9 mouse cellular contexts compared by ENCODE assay signal in the genomic region with DNA sequence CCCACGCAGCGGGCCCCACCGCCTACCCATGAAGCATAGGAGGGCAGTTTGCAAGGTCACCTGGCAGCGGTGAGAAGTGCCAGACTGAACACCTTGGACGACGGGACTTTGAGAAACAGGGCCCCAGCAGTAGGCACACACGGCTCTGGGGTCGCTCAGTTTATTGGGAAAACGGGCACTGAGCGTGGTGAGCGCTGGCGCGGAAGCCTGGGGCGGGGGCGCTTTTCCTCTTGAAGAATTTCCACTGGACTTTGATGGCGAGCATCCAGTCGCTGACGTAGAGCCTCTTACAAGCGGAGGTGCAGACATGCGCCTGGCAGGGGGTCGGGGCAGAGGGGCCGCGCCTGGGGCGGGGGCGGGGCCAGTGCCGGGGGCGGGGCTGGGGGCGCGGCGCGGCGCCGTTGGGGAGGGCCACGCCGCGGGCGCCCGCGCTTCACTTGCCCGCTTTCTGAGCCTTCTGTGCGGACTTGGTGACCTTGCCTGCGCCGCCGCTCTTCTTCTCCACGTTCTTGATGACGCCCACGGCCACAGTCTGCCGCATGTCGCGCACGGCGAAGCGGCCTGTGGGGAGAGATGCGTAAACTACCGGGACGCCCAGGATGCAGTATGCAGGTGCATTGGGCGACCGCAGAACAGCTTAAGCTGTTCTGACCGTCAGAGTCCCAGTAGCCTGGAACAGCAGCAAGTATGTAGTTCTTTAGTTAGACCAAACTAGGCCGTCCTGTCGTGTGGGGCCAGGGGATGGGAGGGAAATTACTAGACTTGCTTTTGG. TPM values are rescaled to one million over a fixed set of nuclear protein-coding genes. Genes with fewer than 3 reads are reported as not detected.
DNase-seq lines count a peak whose midpoint lies in the region; ATAC-seq and TF ChIP-seq lines count a peak whose summit lies in the region.
"Had no signal": no experiment of that assay in that cellular context is flagged by ENCODE, and none has a peak within 500 bp of the region (broad histone marks: within the 10 kb centered on the region; RNA-seq: fewer than 3 reads in every experiment).

No protein-coding gene starts in this region.

- DNase-seq in cerebellum, postnatal 14 days = peak; percentile 65 to 74
- no peak for DNase-seq in cerebellum, adult 11 months
- peak; percentile 84 for DNase-seq in brain, embryonic 14.5 days (ENCODE audit: low read depth)
- DNase-seq in kidney, postnatal 10 days = peak; percentile 76
- peak; percentile 15 to 47 for DNase-seq in lung, postnatal 4 days
- no peak for DNase-seq in testis, postnatal 10 days (ENCODE audit: low spot score)

- H3K27ac ChIP-seq in heart, embryonic 13.5 days (replicated peaks) = no peak overlapping the region
- H3K27ac ChIP-seq in stomach, embryonic 16.5 days (ENCODE audit: low read length) = no peak overlapping the region

- peaks cover 17% of the 10 kb centered on the region for H3K4me1 ChIP-seq in heart, embryonic 13.5 days
- peaks cover 4% of the 10 kb centered on the region; the same call in 1 of the 2 replicates for H3K4me1 ChIP-seq in stomach, embryonic 16.5 days (ENCODE audit: control insufficient read depth, insufficient read depth, low read length)

- H3K4me2 ChIP-seq in heart, embryonic 13.5 days = peak overlapping the region; percentile 74
- peak overlapping the region; percentile 82 for H3K4me2 ChIP-seq in stomach, embryonic 16.5 days (ENCODE audit: low read depth, low read length)

- H3K36me3 ChIP-seq in heart, embryonic 13.5 days = peaks cover 50% of the 10 kb centered on the region
- no peaks in the 10 kb centered on the region for H3K36me3 ChIP-seq in stomach, embryonic 16.5 days (ENCODE audit: control insufficient read depth, insufficient read depth, low read length)
- H3K36me3 ChIP-seq: G1E had no signal

- WGBS in heart, embryonic 13.5 days = 2% methylated on average over 61 of the region's 61 CpGs
- WGBS in stomach, embryonic 16.5 days = 1% methylated on average over 57 of the region's 61 CpGs

- TF ChIP-seq POLR2A in brain, embryonic 14.5 days (IDR thresholded peaks at IDR 0.05; ENCODE audit: borderline replicate concordance, extremely low read depth, insufficient read depth, insufficient read length, poor library complexity, severe bottlenecking) = no peak

- peak overlapping the region; percentile 49 for H3K4me3 ChIP-seq in heart, embryonic 13.5 days
- peak overlapping the region; percentile 46 for H3K4me3 ChIP-seq in stomach, embryonic 16.5 days (replicated peaks; ENCODE audit: low read length)

- ATAC-seq in heart, embryonic 13.5 days (ENCODE audit: extremely low read depth, insufficient number of reproducible peaks, low FRiP score, low TSS enrichment) = no peak
- ATAC-seq in stomach, embryonic 16.5 days (ENCODE audit: insufficient read depth, low FRiP score) = peak; percentile 56; the same call in 1 of the 2 replicates

- H3K9me3 ChIP-seq in heart, embryonic 13.5 days = no peaks in the 10 kb centered on the region
- no peaks in the 10 kb centered on the region for H3K9me3 ChIP-seq in stomach, embryonic 16.5 days (replicated peaks; ENCODE audit: control insufficient read depth, low read length)
- H3K9me3 ChIP-seq: G1E had no signal

- peak overlapping the region; percentile 71 for H3K9ac ChIP-seq in heart, embryonic 13.5 days
- H3K9ac ChIP-seq in stomach, embryonic 16.5 days (ENCODE audit: low read length) = peak overlapping the region; percentile 33; the same call in 1 of the 2 replicates

- no peak for TF ChIP-seq CTCF in brain, embryonic 14.5 days (IDR thresholded peaks at IDR 0.05; ENCODE audit: borderline replicate concordance, extremely low read depth, insufficient read depth, insufficient read length)

- peaks cover 83% of the 10 kb centered on the region for H3K27me3 ChIP-seq in heart, embryonic 13.5 days (replicated peaks)
- H3K27me3 ChIP-seq in stomach, embryonic 16.5 days (ENCODE audit: control insufficient read depth, insufficient read depth, low read length) = peaks cover 18% of the 10 kb centered on the region; the same call in 1 of the 2 replicates

RNA-seq across cellular contexts. Expression of gene Eef1a2, which starts 9.1 kb away (rescaled TPM):
- 85.1 and 133 TPM in 2 replicates for polyA plus RNA-seq in brain, embryonic 14.5 days (2012; rRNA removed)
- polyA plus RNA-seq in heart, embryonic 13.5 days (2015; fragmentation: Nextera tagmentation; extraction: Ambion mirVana) = 7.8 and 9.7 TPM in 2 replicates
- 0.10 and 0.17 TPM in 2 replicates for polyA plus RNA-seq in stomach, embryonic 16.5 days (2015; fragmentation: Nextera tagmentation; extraction: Ambion mirVana)
- polyA plus RNA-seq: G1E had no signal

RNA-seq across cellular contexts. Expression of gene Kcnq2, which starts 12.6 kb away (rescaled TPM):
- polyA plus RNA-seq in brain, embryonic 14.5 days (2012; rRNA removed) = 64.8 and 105 TPM in 2 replicates
- polyA plus RNA-seq in heart, embryonic 13.5 days (2015; fragmentation: Nextera tagmentation; extraction: Ambion mirVana) = 0.19 TPM in 2 replicates
- 1.1 TPM in 2 replicates for polyA plus RNA-seq in stomach, embryonic 16.5 days (2015; fragmentation: Nextera tagmentation; extraction: Ambion mirVana)
- polyA plus RNA-seq: G1E had no signal

RNA-seq across cellular contexts. Expression of gene Ppdpf, which starts 39.3 kb away (rescaled TPM):
- 252 and 381 TPM in 2 replicates for polyA plus RNA-seq in brain, embryonic 14.5 days (2012; rRNA removed)
- polyA plus RNA-seq in heart, embryonic 13.5 days (2015; fragmentation: Nextera tagmentation; extraction: Ambion mirVana) = 180 and 188 TPM in 2 replicates
- polyA plus RNA-seq in stomach, embryonic 16.5 days (2015; fragmentation: Nextera tagmentation; extraction: Ambion mirVana) = 220 and 249 TPM in 2 replicates

RNA-seq across cellular contexts. Expression of gene Ptk6, which starts 54.9 kb away (rescaled TPM):
- polyA plus RNA-seq in brain, embryonic 14.5 days (2012; rRNA removed) = 0.04 and 0.05 TPM in 2 replicates
- 0.05 TPM in 1 of 2 replicates, not detected in the other for polyA plus RNA-seq in heart, embryonic 13.5 days (2015; fragmentation: Nextera tagmentation; extraction: Ambion mirVana)
- polyA plus RNA-seq in stomach, embryonic 16.5 days (2015; fragmentation: Nextera tagmentation; extraction: Ambion mirVana) = 0.56 and 0.70 TPM in 2 replicates
- polyA plus RNA-seq: G1E had no signal

Comparison
In these comparisons a context has a peak if more than half of its experiments do, and no peak if none do; other contexts are left out.
1. DNase-seq: peak in cerebellum, postnatal 14 days (2 of 2), brain, embryonic 14.5 days (single experiment), kidney, postnatal 10 days (single experiment) and lung, postnatal 4 days (2 of 2); none in cerebellum, adult 11 months (single experiment) and testis, postnatal 10 days (single experiment).
2. RNA of gene Kcnq2, which starts 12.6 kb away (polyA plus RNA-seq): 64.8 to 105 TPM in brain, embryonic 14.5 days; 1.1 TPM in stomach, embryonic 16.5 days and 0.19 TPM in heart, embryonic 13.5 days; every median in the first group is over 10 times any median in the second.